ENCODE assay signal across 9 mouse cellular contexts in the genomic region with DNA sequence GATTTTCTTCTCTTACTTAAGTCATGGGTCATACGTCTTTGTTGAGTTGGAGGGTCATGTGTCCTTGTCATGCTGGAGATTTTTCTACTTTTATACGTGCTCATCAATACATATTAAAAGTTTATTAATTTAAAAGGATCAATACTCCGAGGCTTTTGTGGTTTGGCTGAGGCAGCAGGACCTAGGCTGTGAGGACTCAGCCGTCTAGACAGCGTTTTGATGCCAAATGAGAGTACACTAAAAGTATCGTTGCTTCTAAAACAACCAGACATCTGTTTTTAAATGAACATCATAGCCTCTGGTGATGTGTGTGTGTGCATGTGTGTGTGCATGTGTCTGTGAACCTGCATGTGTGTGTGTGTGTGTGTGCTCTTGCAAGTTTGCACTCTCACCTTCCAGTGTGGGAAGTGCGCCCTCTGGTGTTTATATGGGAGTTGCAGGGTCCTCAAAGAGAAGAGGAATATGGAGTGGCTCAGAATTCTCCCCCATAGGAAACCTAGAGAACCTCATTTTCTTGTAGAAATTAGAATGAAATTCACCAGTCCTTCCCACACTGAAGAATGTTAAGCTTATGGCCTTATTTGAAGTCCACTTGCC. TPM values are rescaled to one million over a fixed set of nuclear protein-coding genes. Genes with fewer than 3 reads are reported as not detected.
A peak's percentile ranks its signal among the peaks of the same experiment; 100 is the strongest.
DNase-seq lines count a peak whose midpoint lies in the region; ATAC-seq and TF ChIP-seq lines count a peak whose summit lies in the region.
"Had no signal": no experiment of that assay in that cellular context is flagged by ENCODE, and none has a peak within 500 bp of the region (broad histone marks: within the 10 kb centered on the region; RNA-seq: fewer than 3 reads in every experiment).

No protein-coding gene starts in this region.

- H3K36me3 ChIP-seq in testis, adult 2 months (ENCODE audit: control insufficient read depth, insufficient read depth, low read length) = no peaks in the 10 kb centered on the region
- no peaks in the 10 kb centered on the region for H3K36me3 ChIP-seq in hindbrain, embryonic 14.5 days (replicated peaks; ENCODE audit: control insufficient read depth, insufficient read depth)
- H3K36me3 ChIP-seq in limb, embryonic 10.5 days = no peaks in the 10 kb centered on the region
- no peaks in the 10 kb centered on the region for H3K36me3 ChIP-seq in neural tube, embryonic 13.5 days
- H3K36me3 ChIP-seq: heart, embryonic 13.5 days had no signal

- peak; percentile 64; the same call in 1 of the 2 replicates for ATAC-seq in hindbrain, embryonic 14.5 days (ENCODE audit: low FRiP score)
- ATAC-seq in neural tube, embryonic 13.5 days (ENCODE audit: low read depth) = 0 out of 2 replicates have a peak, but pooled peaks have one; percentile 48

- WGBS in hindbrain, embryonic 14.5 days = 64% methylated on average over 7 of the region's 7 CpGs
- WGBS in limb, embryonic 10.5 days = 67% methylated on average over 7 of the region's 7 CpGs
- WGBS in neural tube, embryonic 13.5 days = 57% methylated on average over 7 of the region's 7 CpGs

- no peak overlapping the region for H3K4me2 ChIP-seq in hindbrain, embryonic 14.5 days (replicated peaks)
- H3K4me2 ChIP-seq in neural tube, embryonic 13.5 days = no peak overlapping the region
- H3K4me2 ChIP-seq: heart, embryonic 13.5 days had no signal

- no peak for TF ChIP-seq POLR2A in testis, adult 2 months (IDR thresholded peaks at IDR 0.05; ENCODE audit: control insufficient read depth, low read depth, low read length)
- TF ChIP-seq POLR2A in cortical plate, adult 2 months (IDR thresholded peaks at IDR 0.05; ENCODE audit: extremely low read depth, insufficient read depth, low read length) = no peak

- no peaks in the 10 kb centered on the region for H3K27me3 ChIP-seq in testis, adult 2 months (ENCODE audit: control insufficient read depth, insufficient read depth, low read length)
- no peaks in the 10 kb centered on the region for H3K27me3 ChIP-seq in hindbrain, embryonic 14.5 days (ENCODE audit: control insufficient read depth, insufficient read depth, low read length)
- no peaks in the 10 kb centered on the region for H3K27me3 ChIP-seq in limb, embryonic 10.5 days (ENCODE audit: low read depth, poor library complexity, severe bottlenecking)
- no peaks in the 10 kb centered on the region for H3K27me3 ChIP-seq in neural tube, embryonic 13.5 days

- H3K9me3 ChIP-seq in hindbrain, embryonic 14.5 days (ENCODE audit: control insufficient read depth, low read length) = no peaks in the 10 kb centered on the region
- H3K9me3 ChIP-seq in limb, embryonic 10.5 days (replicated peaks) = no peaks in the 10 kb centered on the region
- H3K9me3 ChIP-seq in neural tube, embryonic 13.5 days = no peaks in the 10 kb centered on the region
- H3K9me3 ChIP-seq: heart, embryonic 13.5 days had no signal

- no peaks in the 10 kb centered on the region for H3K4me1 ChIP-seq in testis, adult 2 months (ENCODE audit: control insufficient read depth, insufficient read depth, low read length)
- H3K4me1 ChIP-seq in cortical plate, adult 2 months (ENCODE audit: control insufficient read depth, insufficient read depth, low read length) = no peaks in the 10 kb centered on the region
- H3K4me1 ChIP-seq in hindbrain, embryonic 14.5 days (replicated peaks; ENCODE audit: control insufficient read depth, insufficient read depth, low read length) = no peaks in the 10 kb centered on the region
- peaks cover 2% of the 10 kb centered on the region; the same call in 1 of the 2 replicates for H3K4me1 ChIP-seq in limb, embryonic 10.5 days
- no peaks in the 10 kb centered on the region; the same call in 1 of the 2 replicates for H3K4me1 ChIP-seq in neural tube, embryonic 13.5 days (replicated peaks)
- H3K4me1 ChIP-seq: heart, embryonic 13.5 days had no signal

- no peak overlapping the region for H3K27ac ChIP-seq in testis, adult 2 months (ENCODE audit: control insufficient read depth, insufficient read depth, low read depth, low read length)
- H3K27ac ChIP-seq in cortical plate, adult 2 months (ENCODE audit: insufficient read depth, low read length) = no peak overlapping the region
- H3K27ac ChIP-seq in hindbrain, embryonic 14.5 days = no peak overlapping the region
- no peak overlapping the region for H3K27ac ChIP-seq in limb, embryonic 10.5 days
- H3K27ac ChIP-seq in neural tube, embryonic 13.5 days (replicated peaks) = no peak overlapping the region
- H3K27ac ChIP-seq: heart, embryonic 13.5 days had no signal

- H3K9ac ChIP-seq in hindbrain, embryonic 14.5 days = no peak overlapping the region
- no peak overlapping the region for H3K9ac ChIP-seq in neural tube, embryonic 13.5 days
- H3K9ac ChIP-seq: heart, embryonic 13.5 days had no signal

- TF ChIP-seq CTCF in testis, adult 2 months (IDR thresholded peaks at IDR 0.05; ENCODE audit: control insufficient read depth, insufficient read depth, insufficient replicate concordance, low read depth, low read length) = peak; percentile 60; the same call in 1 of the 2 replicates
- peak; percentile 93 for TF ChIP-seq CTCF in cortical plate, adult 2 months (IDR thresholded peaks at IDR 0.05; ENCODE audit: extremely low read depth, insufficient read depth, low read length)

- DNase-seq in testis, postnatal 14 days (ENCODE audit: low spot score) = no peak
- DNase-seq in adrenal gland, adult 18-20 months (ENCODE audit: low spot score in 2 of 2) = peak; percentile 62 to 63
- peak; percentile 82 for DNase-seq in hindbrain, embryonic 14.5 days (ENCODE audit: low spot score)
- peak; percentile 78 for DNase-seq in limb, embryonic 10.5 days (ENCODE audit: low spot score)
- DNase-seq in yolk sac, embryonic 10.5 days (ENCODE audit: low spot score) = no peak

- no peak overlapping the region for H3K4me3 ChIP-seq in testis, adult 2 months (ENCODE audit: control insufficient read depth, low read depth, low read length)
- no peak overlapping the region for H3K4me3 ChIP-seq in cortical plate, adult 2 months (ENCODE audit: insufficient read depth, low read length)
- no peak overlapping the region for H3K4me3 ChIP-seq in hindbrain, embryonic 14.5 days (replicated peaks; ENCODE audit: low read length)
- H3K4me3 ChIP-seq in limb, embryonic 10.5 days = no peak overlapping the region
- H3K4me3 ChIP-seq in neural tube, embryonic 13.5 days = no peak overlapping the region
- H3K4me3 ChIP-seq: heart, embryonic 13.5 days had no signal

RNA-seq across cellular contexts. Expression of gene Dact2, which starts 16.6 kb away (rescaled TPM):
- polyA plus RNA-seq in testis, adult 2 months (2012; rRNA removed) = 7.6 and 8.3 TPM in 2 replicates
- 1 to 10 TPM in 1 of 2 experiments, under 1 TPM in 1; 0.46 to 2.1 TPM for total RNA-seq in adrenal gland, adult 18-20 months (2021)
- polyA plus RNA-seq in cortical plate, adult 2 months (2012; rRNA removed) = 69.7 and 71.4 TPM in 2 replicates
- polyA plus RNA-seq in hindbrain, embryonic 14.5 days (2014; fragmentation: Nextera tagmentation; extraction: Ambion mirVana) = 3.0 and 3.1 TPM in 2 replicates
- 0.50 and 1.0 TPM in 2 replicates for polyA plus RNA-seq in limb, embryonic 10.5 days (2016; fragmentation: Nextera tagmentation; extraction: Ambion mirVana)
- polyA plus RNA-seq in neural tube, embryonic 13.5 days (2015; fragmentation: Nextera tagmentation; extraction: Ambion mirVana) = 1.2 and 1.7 TPM in 2 replicates

RNA-seq across cellular contexts. Expression of gene Smoc2, which starts 58.6 kb away (rescaled TPM):
- polyA plus RNA-seq in testis, adult 2 months (2012; rRNA removed) = 23.7 and 24.6 TPM in 2 replicates
- total RNA-seq in adrenal gland, adult 18-20 months (2021) = 10 to 100 TPM; 27.6 to 33.3 TPM
- polyA plus RNA-seq in cortical plate, adult 2 months (2012; rRNA removed) = 11.0 and 14.2 TPM in 2 replicates
- 3.5 and 5.3 TPM in 2 replicates for polyA plus RNA-seq in hindbrain, embryonic 14.5 days (2014; fragmentation: Nextera tagmentation; extraction: Ambion mirVana)
- 7.4 and 21.8 TPM in 2 replicates for polyA plus RNA-seq in limb, embryonic 10.5 days (2016; fragmentation: Nextera tagmentation; extraction: Ambion mirVana)
- 5.8 and 16.8 TPM in 2 replicates for polyA plus RNA-seq in neural tube, embryonic 13.5 days (2015; fragmentation: Nextera tagmentation; extraction: Ambion mirVana)

Comparison
In these comparisons a context has a peak if more than half of its experiments do, and no peak if none do; other contexts are left out.
1. DNase-seq: peak in adrenal gland, adult 18-20 months (2 of 2), hindbrain, embryonic 14.5 days (single experiment) and limb, embryonic 10.5 days (single experiment); none in testis, postnatal 14 days (single experiment) and yolk sac, embryonic 10.5 days (single experiment).